Mouse (Mus musculus): ENCODE measurements at regions not wholly inside any gene's neighbourhood (a gene's known extent, or its start where the extent isn't known, plus 50 kb on each side); places are given as distances from the start of the nearest gene placed in this dataset.
"Not testable (repeated sequence)": the region's sequence is repeated elsewhere in the genome, so short reads cannot be mapped to it uniquely, and the experiment has no call there.

DNA sequence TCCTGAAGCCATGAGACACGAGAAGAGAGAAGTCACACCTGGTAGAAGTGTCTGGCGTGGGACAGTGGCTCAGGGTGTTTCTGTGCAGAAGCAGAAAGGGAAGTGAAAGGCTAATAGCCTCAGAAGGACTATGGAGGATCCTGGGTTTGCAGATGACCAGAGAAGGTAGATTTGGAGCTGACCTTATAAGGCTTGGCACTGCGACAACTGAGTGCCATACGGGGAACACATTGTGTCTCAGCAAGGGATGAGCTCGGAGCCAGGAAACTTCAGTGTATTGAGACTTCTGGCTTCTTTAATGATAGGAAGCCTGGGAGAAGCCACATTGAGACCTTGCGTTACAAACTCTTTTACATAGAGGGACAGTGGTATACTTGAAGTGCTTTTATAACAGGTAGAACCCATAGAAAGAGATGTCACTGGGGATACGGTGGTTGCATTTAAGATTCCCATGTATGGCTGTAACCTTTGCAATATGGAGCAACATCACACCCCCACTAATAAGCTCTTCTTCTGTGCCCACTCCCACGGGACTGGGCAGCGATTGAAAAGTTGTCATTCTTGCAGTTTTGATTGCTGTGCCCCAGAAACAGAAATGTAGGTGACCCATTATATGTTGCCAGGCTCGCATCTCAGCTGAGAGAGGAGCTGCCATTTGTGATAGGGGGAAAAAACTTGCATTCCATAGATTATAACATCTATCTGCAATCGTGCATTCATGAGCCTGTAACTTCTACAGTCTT lies 61.8 kb upstream of the Dync1i1 start:
- no peak for ATAC-seq (replicated peaks; ENCODE audit: poor library complexity, severe bottlenecking)

DNA sequence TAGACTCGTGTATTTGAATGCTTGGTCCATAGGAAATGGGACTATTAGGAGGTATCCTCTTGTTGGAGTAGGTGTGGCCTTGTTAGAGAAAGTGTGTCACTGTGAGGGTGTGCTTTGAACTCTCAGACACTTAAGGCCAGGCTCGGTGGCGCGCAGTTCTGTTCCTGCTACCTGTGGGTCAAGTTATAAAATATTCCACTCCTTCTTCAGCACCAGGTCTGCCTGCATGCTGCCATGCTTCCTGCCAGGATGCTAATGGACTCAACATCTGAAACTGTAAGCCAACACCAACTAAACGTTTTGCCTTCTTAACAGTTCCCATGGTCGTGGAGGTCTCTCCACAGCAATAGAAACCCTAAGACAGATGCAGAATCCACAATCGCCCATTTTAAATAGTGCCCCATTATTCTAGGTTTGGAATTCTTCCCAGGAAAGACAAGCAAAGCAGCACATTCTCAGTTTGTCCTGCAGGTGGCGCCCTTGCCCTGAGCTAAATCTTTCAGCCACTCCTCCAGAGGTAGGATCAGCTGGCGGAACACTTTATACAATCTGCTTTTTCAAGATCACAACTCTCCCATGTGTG lies 80.2 kb upstream of the Dync1i1 start:
- ATAC-seq (replicated peaks; ENCODE audit: poor library complexity, severe bottlenecking), result peak; percentile 66; the same call in 1 of the 2 replicates

DNA sequence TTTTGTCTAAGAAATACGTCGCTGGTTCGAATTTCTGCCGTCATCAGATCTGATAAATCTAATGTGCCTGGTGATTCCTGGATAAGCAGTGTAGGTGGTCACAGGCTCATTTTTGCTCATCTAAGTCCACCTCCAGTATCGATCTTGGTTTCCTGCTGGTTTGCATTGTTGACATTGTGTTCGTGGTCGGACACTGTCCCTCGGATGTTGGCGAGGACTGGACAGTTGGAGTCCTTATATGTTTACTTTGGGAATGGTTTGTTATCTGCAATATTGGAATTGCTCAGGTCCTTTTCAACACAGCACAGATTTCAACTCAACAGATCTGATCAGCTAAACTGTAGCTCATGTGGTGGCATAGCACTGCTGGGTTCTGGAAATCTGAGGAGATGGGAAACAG lies 91.2 kb upstream of the Dync1i1 start:
- no peak for ATAC-seq (replicated peaks; ENCODE audit: poor library complexity, severe bottlenecking)

DNA sequence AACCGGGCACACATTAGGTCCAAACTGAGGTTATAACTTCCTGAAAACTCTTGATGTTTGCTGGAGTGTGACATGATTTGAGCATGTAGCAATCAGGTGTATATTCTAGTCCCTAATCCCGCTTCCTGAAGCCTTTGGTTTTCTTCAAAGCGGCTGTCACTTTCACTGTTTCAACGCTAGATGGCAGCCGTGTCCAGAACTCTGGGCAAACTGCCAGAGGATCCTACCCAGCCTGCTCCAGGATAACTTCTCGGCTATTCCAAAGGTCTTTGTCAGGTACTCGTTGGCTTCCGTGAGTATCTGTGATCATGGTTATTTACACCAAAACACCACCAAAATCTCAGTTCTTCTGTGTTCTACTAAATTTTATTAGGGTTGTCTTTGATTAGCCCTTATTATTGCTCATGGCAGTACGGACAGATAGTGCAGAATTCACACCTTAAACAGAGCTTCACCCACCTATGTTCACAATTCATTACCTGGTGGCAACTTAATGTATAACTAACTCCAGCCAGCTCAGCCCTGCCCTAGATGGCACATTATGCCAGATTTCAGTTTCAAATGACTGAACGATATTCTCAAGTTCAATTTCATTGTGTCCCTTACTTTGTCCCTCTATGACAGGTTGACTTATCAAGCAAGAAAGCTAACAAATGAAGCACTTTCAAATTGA lies 92.3 kb upstream of the Dync1i1 start:
- ATAC-seq (replicated peaks; ENCODE audit: poor library complexity, severe bottlenecking), result peak; percentile 69

DNA sequence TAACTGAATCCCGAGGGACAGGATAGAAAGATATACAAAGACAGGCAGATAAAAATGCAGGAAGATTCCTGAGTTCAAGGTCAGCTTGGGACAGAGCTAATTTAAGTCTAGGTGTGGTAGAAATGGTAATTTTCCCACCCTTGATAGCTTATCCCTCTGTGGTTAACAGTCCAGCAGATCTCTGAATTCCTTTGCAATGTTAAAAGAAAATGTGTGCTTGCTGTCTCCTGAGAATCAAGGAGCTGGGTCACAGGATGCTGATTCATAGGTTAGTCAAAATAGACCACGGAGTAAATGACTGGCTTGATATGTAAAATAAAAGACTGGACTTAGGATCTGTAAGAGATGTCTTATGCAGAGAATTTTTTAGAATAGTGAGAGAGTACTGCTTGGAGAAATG lies 101.4 kb upstream of the Dync1i1 start:
- no peak for ATAC-seq (replicated peaks; ENCODE audit: poor library complexity, severe bottlenecking)

DNA sequence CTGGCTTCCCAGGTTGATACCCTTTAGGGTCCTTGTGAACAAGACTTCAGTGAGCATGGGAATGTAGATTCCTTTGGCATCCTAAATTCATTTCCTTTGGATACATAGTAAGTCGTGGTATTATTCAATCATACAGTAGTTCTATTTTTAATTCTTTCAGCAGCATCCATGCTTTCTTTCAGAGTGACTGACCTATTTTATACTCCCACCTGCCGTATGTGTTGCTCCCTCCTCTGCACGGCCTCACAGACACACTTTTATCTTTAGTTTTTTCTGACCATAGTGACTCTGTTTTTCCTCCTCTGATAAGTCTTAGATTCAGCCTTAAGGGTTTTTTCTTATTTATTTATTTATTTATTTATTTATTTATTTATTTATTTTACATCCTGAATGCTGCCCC lies 103.9 kb upstream of the Dync1i1 start:
- no peak for ATAC-seq (replicated peaks; ENCODE audit: poor library complexity, severe bottlenecking)

DNA sequence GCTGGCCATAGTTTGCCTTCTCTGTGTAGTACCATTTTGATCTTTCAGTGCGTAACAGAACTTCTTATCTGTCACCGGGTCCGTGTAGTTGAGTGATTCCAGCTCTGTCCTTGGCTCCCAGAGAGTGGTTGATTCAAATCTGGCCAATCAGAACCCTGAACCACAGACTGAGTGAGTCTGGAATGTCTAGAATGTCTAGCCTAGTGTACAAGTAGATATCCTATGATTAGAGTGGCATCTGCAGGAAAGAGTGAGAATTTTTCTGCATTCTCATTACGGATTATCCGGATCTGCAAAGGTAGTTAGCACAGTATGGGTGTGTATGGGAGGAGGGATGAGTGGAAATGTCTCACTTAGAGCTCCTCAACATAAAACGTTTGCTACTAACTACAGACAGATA lies 97.9 kb upstream of the Pdk4 start:
- no peak for ATAC-seq (replicated peaks; ENCODE audit: poor library complexity, severe bottlenecking)

DNA sequence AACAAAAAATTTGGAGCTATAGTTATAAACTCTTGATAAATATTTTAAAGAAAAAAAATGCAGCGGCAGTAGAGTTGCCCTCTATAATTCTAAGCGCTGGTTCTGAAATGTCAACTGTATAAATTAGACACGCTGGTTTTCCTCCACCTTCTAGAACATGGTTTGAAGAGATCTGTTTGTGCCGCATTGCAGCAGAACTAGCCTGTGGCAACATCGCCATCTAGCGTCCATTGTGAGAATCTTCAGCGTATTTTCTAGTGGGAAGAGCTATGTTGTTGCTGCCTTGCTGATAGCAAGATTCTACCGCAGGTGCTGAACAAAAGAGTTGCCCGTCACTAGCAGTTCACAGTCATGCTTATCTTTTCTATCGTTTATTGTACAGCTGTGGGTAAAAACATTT lies 93.5 kb upstream of the Pdk4 start:
- peak; percentile 91 for ATAC-seq (replicated peaks; ENCODE audit: poor library complexity, severe bottlenecking)

DNA sequence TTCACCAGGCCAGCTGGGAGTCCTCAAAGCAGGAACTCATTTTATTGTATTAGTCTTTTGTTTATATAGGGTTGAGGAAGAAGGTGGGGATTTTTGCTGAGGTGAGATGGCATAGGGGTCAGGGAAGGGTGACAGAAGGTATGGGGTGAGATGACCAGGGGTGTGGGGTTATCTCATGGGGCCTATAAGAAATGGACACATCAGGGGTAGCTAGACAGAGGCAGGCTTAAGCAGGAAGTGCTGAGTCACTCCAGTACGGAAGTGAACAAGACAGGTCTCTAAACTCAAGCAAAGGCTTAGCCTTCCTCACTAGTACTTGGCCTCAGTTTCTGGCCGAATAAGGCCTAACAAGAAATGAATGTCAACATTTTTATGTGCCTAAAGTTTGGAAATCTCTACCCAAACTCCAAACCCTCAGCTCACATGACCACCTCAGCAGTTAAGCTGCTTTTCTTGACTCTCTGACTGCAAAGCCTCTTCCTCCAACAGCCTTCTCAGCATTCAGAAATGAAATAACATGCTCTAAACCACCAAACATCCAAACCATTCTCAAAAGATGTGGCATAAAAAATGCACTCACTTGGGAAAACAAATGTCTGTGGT lies 86.9 kb upstream of the Pdk4 start:
- ATAC-seq (replicated peaks; ENCODE audit: poor library complexity, severe bottlenecking), result no peak; the same call in 1 of the 2 replicates

DNA sequence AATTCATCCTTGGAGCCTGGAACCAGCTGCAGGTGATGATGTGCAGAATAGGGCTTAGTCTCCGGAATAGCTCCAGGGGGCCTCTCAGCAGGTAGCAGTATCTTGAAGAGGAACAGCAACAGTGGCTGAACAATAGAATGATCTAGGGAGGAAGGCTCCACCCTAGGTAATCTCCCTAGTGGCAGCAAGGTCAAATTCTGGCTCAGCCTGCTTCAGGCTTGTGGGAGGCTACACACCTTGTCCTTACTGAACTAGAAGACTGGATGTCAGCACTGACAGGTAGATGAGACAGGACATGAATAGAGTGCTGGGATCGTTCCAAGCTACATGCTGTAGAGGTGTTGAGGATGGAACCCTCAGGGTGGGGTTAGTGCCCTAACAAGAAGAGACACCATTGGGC lies 80.8 kb upstream of the Pdk4 start:
- not testable (repeated sequence) for ATAC-seq (replicated peaks; ENCODE audit: poor library complexity, severe bottlenecking)

DNA sequence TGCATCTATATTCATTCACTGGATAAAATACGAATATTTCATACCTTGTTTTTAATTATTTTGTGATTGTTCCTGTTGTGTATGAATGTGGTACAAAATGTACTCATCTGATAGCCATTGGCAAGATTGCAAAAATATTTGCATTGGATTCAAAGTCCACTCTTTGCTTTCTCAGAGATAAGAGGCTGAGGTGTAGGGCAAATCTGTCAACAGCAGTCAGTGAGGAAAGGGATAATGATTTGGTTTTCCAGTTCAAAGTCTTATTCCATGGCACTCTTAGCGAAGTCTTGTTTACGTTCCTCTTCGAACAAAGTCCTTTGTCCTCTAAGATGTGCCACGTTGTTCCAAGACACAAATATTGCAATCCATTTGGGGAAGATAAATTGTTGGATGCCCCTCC lies 70.5 kb upstream of the Pdk4 start:
- ATAC-seq (replicated peaks; ENCODE audit: poor library complexity, severe bottlenecking), result no peak

DNA sequence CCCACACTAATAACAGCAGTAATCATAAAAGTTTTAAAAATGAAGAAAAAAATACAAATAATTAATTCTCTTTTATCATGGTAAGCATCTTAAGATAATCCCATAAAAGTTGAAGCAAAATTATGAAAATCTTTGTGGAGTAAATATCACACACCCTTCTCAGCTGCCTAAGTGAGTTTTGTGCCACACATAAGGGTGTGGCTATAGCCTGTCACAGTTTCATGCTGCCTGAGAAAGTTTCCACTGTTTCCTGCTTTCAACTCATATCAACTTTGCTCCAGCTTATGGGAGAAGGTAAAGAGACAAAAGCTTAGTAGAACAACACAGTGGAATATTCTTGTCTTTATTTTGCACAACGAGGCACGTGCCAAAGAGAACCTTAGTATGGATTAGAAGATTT lies 68.9 kb upstream of the Pdk4 start:
- ATAC-seq (replicated peaks; ENCODE audit: poor library complexity, severe bottlenecking), result no peak

DNA sequence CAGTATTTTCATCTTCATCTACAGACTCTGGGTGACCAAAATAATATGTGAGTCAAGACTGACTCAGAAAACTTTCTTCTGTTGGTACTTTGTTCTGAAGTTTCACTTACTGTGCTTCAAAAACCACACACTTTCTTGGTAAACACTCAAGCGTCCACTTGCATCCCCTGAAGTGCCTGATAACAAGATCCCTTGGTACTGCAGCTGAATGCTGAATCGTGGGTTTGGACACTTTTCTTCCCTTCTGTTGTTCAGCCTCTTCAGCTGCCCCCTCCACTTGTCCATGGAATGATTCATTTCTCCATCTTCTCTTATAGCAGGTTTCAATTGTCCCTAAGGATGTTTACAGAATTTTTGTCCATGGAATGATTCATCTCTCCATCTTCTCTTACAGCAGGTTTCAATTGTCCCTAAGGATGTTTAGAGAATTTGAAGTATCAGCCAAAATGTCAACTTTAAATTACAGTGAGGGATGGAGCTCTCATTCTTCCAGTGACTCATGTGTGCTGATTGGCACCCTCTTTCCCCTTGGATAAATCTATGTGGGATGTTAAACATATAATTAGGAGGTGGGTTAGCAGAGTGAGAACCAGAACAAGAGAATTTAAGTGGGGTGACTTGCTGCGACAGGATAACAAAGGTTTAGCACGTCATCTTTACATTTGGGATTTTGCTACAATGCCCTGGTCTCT lies 57.7 kb upstream of the Pdk4 start:
- no peak for ATAC-seq (replicated peaks; ENCODE audit: poor library complexity, severe bottlenecking)

DNA sequence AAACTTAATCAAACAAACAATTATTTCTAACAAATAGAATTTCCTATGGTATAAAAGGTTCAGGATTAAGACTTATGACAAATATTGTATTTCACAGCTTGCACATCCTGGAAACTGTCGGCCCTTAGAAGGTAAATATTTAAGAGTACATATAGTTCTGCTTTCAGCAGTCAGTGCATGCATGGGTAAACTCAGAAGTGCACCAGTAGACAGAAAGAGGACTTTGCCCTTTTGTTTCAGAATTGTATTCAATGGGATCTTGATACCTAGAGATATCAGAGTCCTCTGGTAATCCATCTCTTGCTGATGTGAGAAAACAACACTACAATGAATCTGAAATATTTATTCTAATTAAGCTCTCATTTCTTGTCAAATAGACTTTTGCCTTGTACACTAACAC lies 54.0 kb upstream of the Pdk4 start:
- no peak for ATAC-seq (replicated peaks; ENCODE audit: poor library complexity, severe bottlenecking)
